Mouse (Mus musculus) ES-Bruce4 (cell line): Measurements from ENCODE around the gene Snx29.

Source experiments
- CTCF ChIP-seq: IDR thresholded peaks from one replicate; pipeline ENCODE4 v1.8.1; 2011; ENCODE audit warnings: low read depth, low read length
- EP300 ChIP-seq: IDR thresholded peaks from 2 replicates; pipeline ENCODE4 v1.6.1; 2011; ENCODE audit warnings: low read depth, low read length; ENCODE audit not compliant: insufficient read depth
- POLR2A ChIP-seq: IDR thresholded peaks from one replicate; pipeline ENCODE4 v1.8.1; 2011; ENCODE audit warnings: low read length; ENCODE audit not compliant: insufficient read depth

- TF ChIP-seq CTCF (no peak), EP300 (no peak), POLR2A (no peak)
These were observed 334.4 kb downstream of the Snx29 start for GRCm38 (mm10) chr16:11657111-11657510.
